Mouse (Mus musculus): ENCODE data around the gene Hao1. TPM values are rescaled to one million over a fixed set of nuclear protein-coding genes. Genes with fewer than 3 reads are reported as not detected.

Gene Hao1
- polyA plus RNA-seq, 1 experiment: not detected

DNA sequence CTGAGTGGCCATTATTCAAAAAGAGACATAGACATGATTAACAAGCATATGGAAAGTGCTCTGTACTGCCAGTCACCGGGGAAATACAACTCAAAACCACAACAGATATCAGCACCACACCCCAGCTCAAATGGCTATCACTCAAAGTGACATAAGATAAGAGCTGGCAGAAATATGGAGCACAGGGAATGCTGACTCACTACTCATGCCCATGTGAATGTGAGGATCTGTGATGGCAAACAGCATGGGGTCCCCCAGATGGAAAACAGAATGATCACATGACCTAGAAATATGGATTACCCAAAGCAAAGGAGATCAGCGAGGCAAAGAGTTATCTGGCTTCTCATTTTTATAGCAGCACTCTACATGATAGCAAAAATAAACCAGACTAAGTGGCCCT, 89.0 kb downstream of the Hao1 start:
- Histone ChIP-seq H3K36me3 (ENCODE audit: control insufficient read depth, insufficient read depth, low read length) (no peaks in the 10 kb centered on the region), H3K4me1 (ENCODE audit: control insufficient read depth, insufficient read depth, low read length) (no peaks in the 10 kb centered on the region), H3K4me3 (ENCODE audit: insufficient read depth, low read depth, low read length) (no peak overlapping the region), H3K27me3 (replicated peaks; ENCODE audit: control insufficient read depth, insufficient read depth, low read length) (no peaks in the 10 kb centered on the region), H3K27ac (ENCODE audit: insufficient read depth, low read depth, low read length) (no peak overlapping the region)
- whole genome bisulfite sequencing: 74% methylated on average over 2 of the region's 2 CpGs
- TF ChIP-seq CTCF (conservative IDR thresholded peaks at IDR 0.05; ENCODE audit: insufficient read depth, insufficient read length, low read depth, low read length) (no peak), POLR2A (IDR thresholded peaks at IDR 0.05; ENCODE audit: low read depth, low read length) (no peak)
- no peak for DNase-seq

DNA sequence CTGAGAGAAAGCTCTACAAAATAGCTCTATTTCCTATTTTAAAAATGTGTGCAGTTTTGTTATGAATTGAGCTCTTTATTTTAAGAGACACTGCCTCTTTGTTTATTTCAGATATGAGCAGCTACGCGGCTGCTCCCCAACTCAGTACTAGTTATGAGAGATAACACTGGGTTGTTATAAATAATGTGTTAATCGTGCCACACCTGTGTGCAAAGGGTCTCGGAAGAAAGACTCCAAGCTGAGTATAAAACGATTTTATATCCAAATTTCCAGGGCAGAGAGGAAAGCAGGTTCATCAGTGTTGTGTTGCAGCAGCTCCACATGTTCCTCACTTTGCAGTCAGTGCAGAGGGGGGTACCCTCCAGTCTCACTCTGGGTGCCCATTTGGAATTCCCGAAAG, 91.8 kb downstream of the Hao1 start:
- no peak for TF ChIP-seq CTCF (conservative IDR thresholded peaks at IDR 0.05; ENCODE audit: insufficient read depth, insufficient read length, low read depth, low read length)
- no peak for TF ChIP-seq POLR2A (IDR thresholded peaks at IDR 0.05; ENCODE audit: low read depth, low read length)
- Histone ChIP-seq H3K4me3 (ENCODE audit: insufficient read depth, low read depth, low read length) (no peak overlapping the region), H3K36me3 (ENCODE audit: control insufficient read depth, insufficient read depth, low read length) (no peaks in the 10 kb centered on the region), H3K27ac (ENCODE audit: insufficient read depth, low read depth, low read length) (no peak overlapping the region), H3K4me1 (ENCODE audit: control insufficient read depth, insufficient read depth, low read length) (no peaks in the 10 kb centered on the region), H3K27me3 (replicated peaks; ENCODE audit: control insufficient read depth, insufficient read depth, low read length) (no peaks in the 10 kb centered on the region)
- WGBS: 82% methylated on average over 6 of the region's 6 CpGs
- no peak for DNase-seq

DNA sequence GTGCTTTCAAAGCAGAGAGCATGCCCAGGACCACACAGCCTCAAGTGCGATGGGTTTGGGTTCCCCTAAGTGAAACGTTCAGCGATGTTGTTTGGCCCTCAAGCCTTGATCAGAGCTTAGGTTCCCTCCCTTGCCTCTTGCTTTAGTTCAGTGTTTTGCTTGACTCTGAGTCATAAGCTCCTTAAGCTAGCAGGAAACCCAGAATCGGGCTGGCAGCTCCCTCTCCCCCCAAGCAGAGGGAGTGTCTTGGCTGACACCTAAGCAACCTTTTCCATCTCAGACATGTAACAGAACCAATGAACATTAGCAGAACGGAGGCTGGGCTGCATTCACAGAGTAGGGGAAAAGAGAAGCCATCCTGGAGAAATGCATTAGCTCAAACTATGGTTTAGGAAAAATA, 93.3 kb downstream of the Hao1 start:
- no peak for DNase-seq
- Histone ChIP-seq H3K27ac (ENCODE audit: insufficient read depth, low read depth, low read length) (no peak overlapping the region), H3K36me3 (ENCODE audit: control insufficient read depth, insufficient read depth, low read length) (no peaks in the 10 kb centered on the region), H3K27me3 (replicated peaks; ENCODE audit: control insufficient read depth, insufficient read depth, low read length) (no peaks in the 10 kb centered on the region), H3K4me3 (ENCODE audit: insufficient read depth, low read depth, low read length) (no peak overlapping the region), H3K4me1 (ENCODE audit: control insufficient read depth, insufficient read depth, low read length) (no peaks in the 10 kb centered on the region)
- TF ChIP-seq CTCF (conservative IDR thresholded peaks at IDR 0.05; ENCODE audit: insufficient read depth, insufficient read length, low read depth, low read length) (no peak), POLR2A (IDR thresholded peaks at IDR 0.05; ENCODE audit: low read depth, low read length) (no peak)
- WGBS: 65% methylated on average over 5 of the region's 5 CpGs

DNA sequence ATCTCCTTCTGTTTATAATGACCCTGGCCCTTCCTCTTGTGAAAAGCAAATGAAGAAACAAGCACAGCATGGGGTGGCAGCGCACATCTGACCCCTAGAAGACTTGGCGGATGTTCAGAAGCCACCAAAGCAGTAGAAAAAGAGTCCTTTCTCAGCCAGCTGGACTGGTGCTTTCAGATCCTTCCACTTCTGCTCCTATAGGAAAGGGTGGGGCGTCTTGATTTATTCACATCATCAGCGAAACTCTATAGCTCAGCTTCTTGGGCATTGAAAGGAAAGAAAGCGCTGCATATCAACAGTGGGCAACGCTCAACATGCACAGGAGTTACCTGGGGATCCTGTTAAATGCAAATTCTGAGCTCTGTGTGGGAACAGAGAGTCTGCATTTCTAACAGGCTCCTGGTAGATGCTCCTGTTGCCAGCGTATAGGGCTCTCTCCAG, 98.1 kb downstream of the Hao1 start:
- H3K4me3 ChIP-seq (ENCODE audit: insufficient read depth, low read depth, low read length): no peak overlapping the region
- no peaks in the 10 kb centered on the region for H3K36me3 ChIP-seq (ENCODE audit: control insufficient read depth, insufficient read depth, low read length)
- TF ChIP-seq CTCF (conservative IDR thresholded peaks at IDR 0.05; ENCODE audit: insufficient read depth, insufficient read length, low read depth, low read length) (no peak), POLR2A (IDR thresholded peaks at IDR 0.05; ENCODE audit: low read depth, low read length) (no peak)
- DNase-seq: peak; percentile 20
- no peaks in the 10 kb centered on the region for H3K4me1 ChIP-seq (ENCODE audit: control insufficient read depth, insufficient read depth, low read length)
- no peak overlapping the region for H3K27ac ChIP-seq (ENCODE audit: insufficient read depth, low read depth, low read length)
- WGBS: 27% methylated on average over 7 of the region's 7 CpGs
- H3K27me3 ChIP-seq (replicated peaks; ENCODE audit: control insufficient read depth, insufficient read depth, low read length): no peaks in the 10 kb centered on the region

DNA sequence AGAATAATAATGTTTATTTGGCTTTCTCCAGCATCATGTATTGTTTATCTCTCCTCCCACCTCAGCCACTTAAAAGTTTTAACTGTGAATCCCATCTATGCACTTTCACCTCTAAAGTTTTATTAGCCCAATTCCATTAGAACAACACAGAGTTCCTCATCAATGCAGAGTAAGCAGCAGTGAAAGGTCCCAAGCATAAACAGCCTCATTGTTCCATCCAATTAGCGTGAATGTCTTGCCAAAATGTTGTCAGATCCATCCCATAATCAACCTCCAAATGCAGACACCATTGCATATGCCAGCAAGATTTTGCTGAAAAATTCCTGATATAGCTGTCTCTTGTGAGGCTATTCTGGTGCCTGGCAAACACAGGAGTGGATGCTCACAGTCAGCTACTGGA, 101.4 kb downstream of the Hao1 start:
- DNase-seq: no peak
- 80% methylated on average over 1 of the region's 1 CpGs for WGBS
- H3K27me3 ChIP-seq (replicated peaks; ENCODE audit: control insufficient read depth, insufficient read depth, low read length): no peaks in the 10 kb centered on the region
- H3K27ac ChIP-seq (ENCODE audit: insufficient read depth, low read depth, low read length): no peak overlapping the region
- TF ChIP-seq POLR2A (IDR thresholded peaks at IDR 0.05; ENCODE audit: low read depth, low read length): no peak
- no peak for TF ChIP-seq CTCF (conservative IDR thresholded peaks at IDR 0.05; ENCODE audit: insufficient read depth, insufficient read length, low read depth, low read length)
- H3K4me3 ChIP-seq (ENCODE audit: insufficient read depth, low read depth, low read length): no peak overlapping the region
- H3K36me3 ChIP-seq (ENCODE audit: control insufficient read depth, insufficient read depth, low read length): no peaks in the 10 kb centered on the region
- H3K4me1 ChIP-seq (ENCODE audit: control insufficient read depth, insufficient read depth, low read length): no peaks in the 10 kb centered on the region

DNA sequence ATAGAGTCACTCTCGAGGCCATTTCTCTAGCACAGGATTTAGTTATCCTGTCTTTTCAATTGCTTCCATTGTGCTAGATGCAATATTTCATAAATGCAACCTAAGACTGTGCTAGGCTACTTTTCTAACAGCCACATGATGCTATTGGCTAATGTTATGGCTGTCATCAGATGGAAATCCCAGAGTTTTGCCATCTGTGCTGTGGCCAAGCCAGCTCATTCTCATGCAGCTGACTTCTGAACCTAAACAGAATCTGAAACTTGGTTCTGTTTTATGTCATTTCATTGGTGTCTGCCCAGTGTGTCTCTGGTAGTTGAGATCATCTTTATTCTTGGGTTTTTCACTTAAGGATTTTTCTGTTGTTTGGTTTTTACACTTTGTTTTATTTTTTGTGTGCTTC, 103.2 kb downstream of the Hao1 start:
- Histone ChIP-seq H3K4me3 (ENCODE audit: insufficient read depth, low read depth, low read length) (no peak overlapping the region), H3K4me1 (ENCODE audit: control insufficient read depth, insufficient read depth, low read length) (no peaks in the 10 kb centered on the region), H3K27me3 (replicated peaks; ENCODE audit: control insufficient read depth, insufficient read depth, low read length) (no peaks in the 10 kb centered on the region), H3K27ac (ENCODE audit: insufficient read depth, low read depth, low read length) (no peak overlapping the region), H3K36me3 (ENCODE audit: control insufficient read depth, insufficient read depth, low read length) (no peaks in the 10 kb centered on the region)
- DNase-seq: no peak
- TF ChIP-seq POLR2A (IDR thresholded peaks at IDR 0.05; ENCODE audit: low read depth, low read length): no peak
- TF ChIP-seq CTCF (conservative IDR thresholded peaks at IDR 0.05; ENCODE audit: insufficient read depth, insufficient read length, low read depth, low read length): no peak
- 89% methylated on average over 1 of the region's 1 CpGs for WGBS

Other genes starting within 250 kb of the Hao1 start
- 4.5 and 6.2 TPM in 2 replicates for gene Tmx4, start 89.8 kb upstream of the Hao1 start, polyA plus RNA-seq (2012; rRNA removed)
- 4.4 and 5.0 TPM in 2 replicates for gene Plcb1, start 231.7 kb upstream of the Hao1 start, polyA plus RNA-seq (2012; rRNA removed)